Mouse (Mus musculus) liver, embryonic 13.5 days (tissue): Measurements from ENCODE around the gene Smim22. TPM values are rescaled to one million over a fixed set of nuclear protein-coding genes. Genes with fewer than 3 reads are reported as not detected.

Experiments
- ATAC-seq: fragments of 200-750 bp; cut with Nextera tagmentation; 2 replicates; pipeline ENCODE4 v1.8.0; 2017; ENCODE audit warnings: low read depth, mild to moderate bottlenecking, moderate number of reproducible peaks, moderate library complexity
- DNase-seq: peaks from one replicate; pipeline ENCODE4 v3.0.0; 2022
- H3K27ac ChIP-seq: fragments of 300-500 bp; sonication (generic); 2 replicates; pipeline ENCODE4 v1.5.1; 2015; ENCODE audit warnings: moderate library complexity, mild to moderate bottlenecking, inconsistent platforms
- H3K27me3 ChIP-seq: fragments of 300-500 bp; sonication (generic); 2 replicates; pipeline ENCODE4 v1.6.1; 2015; ENCODE audit warnings: mild to moderate bottlenecking, inconsistent platforms
- H3K36me3 ChIP-seq: fragments of 300-500 bp; sonication (generic); 2 replicates; pipeline ENCODE4 v1.6.1; 2015; ENCODE audit warnings: mild to moderate bottlenecking, inconsistent platforms
- H3K4me1 ChIP-seq: fragments of 300-500 bp; sonication (generic); replicated peaks from 2 replicates; pipeline ENCODE4 v1.6.1; 2015; ENCODE audit warnings: inconsistent platforms
- H3K4me2 ChIP-seq: fragments of 300-500 bp; sonication (generic); 2 replicates; pipeline ENCODE4 v1.6.1; 2015; ENCODE audit warnings: inconsistent platforms, mild to moderate bottlenecking, moderate library complexity
- H3K4me3 ChIP-seq: fragments of 300-500 bp; sonication (generic); replicated peaks from 2 replicates; pipeline ENCODE4 v1.5.1; 2015; ENCODE audit warnings: mild to moderate bottlenecking, inconsistent platforms
- H3K9ac ChIP-seq: fragments of 300-500 bp; sonication (generic); 2 replicates; pipeline ENCODE4 v1.6.1; 2015; ENCODE audit warnings: mild to moderate bottlenecking, inconsistent platforms
- H3K9me3 ChIP-seq: fragments of 300-500 bp; sonication (generic); replicated peaks from 2 replicates; pipeline ENCODE4 v1.6.1; 2016; ENCODE audit warnings: inconsistent platforms
- WGBS: fragments of 180-500 bp; shearing (Covaris S2); methylation state at CpG from one replicate; pipeline ENCODE4 v1.1.7; 2015; ENCODE audit not compliant: insufficient replicate concordance; 5-methylcytosine and 5-hydroxymethylcytosine counted together
- polyA plus RNA-seq: library from polyadenylated mRNA; unstranded; fragments of >200 nt; fragmentation: Nextera tagmentation; extraction: Ambion mirVana; gene quantifications from 2 replicates; pipeline ENCODE4 v1.2.1, GENCODE M21; 2015

The Smim22 gene
- polyA plus RNA-seq, 1 experiment from 2014 or later, result 4.6 TPM

GRCm38 (mm10) chr16:5010371-5010935, 3.4 kb downstream of the Smim22 start:
- peaks cover 12% of the 10 kb centered on the region for H3K36me3 ChIP-seq
- 0 out of 2 replicates have a peak overlapping the region, but pooled peaks have one; percentile 8 for H3K4me2 ChIP-seq
- no peak for DNase-seq
- H3K9ac ChIP-seq, result no peak overlapping the region
- no peak for ATAC-seq
- H3K27me3 ChIP-seq, result 0 out of 2 replicates have a peak, but pooled peaks cover 5% of the 10 kb centered on the region
- H3K9me3 ChIP-seq, result no peaks in the 10 kb centered on the region
- peaks cover 39% of the 10 kb centered on the region for H3K4me1 ChIP-seq
- peak overlapping the region; percentile 39; the same call in 1 of the 2 replicates for H3K27ac ChIP-seq
- WGBS, result 75% methylated on average over 10 of the region's 10 CpGs
- no peak overlapping the region for H3K4me3 ChIP-seq

DNA sequence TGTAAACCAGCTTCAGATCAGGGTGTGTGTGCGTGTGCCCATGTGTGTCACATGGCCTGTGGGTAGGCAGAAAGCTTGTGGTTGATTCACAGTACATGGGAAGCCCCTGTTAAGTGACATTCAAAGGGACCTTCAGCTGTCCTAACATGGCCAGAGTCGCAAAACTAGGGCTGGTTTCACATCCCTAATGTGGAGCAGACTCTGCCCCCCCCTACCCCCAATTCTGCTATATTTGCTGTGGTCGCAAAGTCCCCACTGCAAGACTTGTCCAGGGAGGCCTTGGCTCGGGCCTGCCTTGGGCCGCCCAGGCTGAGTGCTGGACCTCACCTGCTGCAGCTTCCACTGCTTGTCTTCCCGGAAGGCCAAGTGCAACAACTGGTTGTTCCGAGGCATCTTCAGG, 4.2 kb downstream of the Smim22 start:
- no peak overlapping the region for H3K4me3 ChIP-seq
- peaks cover 20% of the 10 kb centered on the region for H3K36me3 ChIP-seq
- no peak overlapping the region for H3K27ac ChIP-seq
- H3K27me3 ChIP-seq, result 0 out of 2 replicates have a peak, but pooled peaks cover 5% of the 10 kb centered on the region
- H3K9ac ChIP-seq, result no peak overlapping the region
- H3K9me3 ChIP-seq, result no peaks in the 10 kb centered on the region
- DNase-seq (no peak), ATAC-seq (no peak)
- no peak overlapping the region for H3K4me2 ChIP-seq
- WGBS, result 45% methylated on average over 7 of the region's 7 CpGs
- peaks cover 39% of the 10 kb centered on the region for H3K4me1 ChIP-seq

GRCm38 (mm10) chr16:5012036-5013005, 5.2 kb downstream of the Smim22 start:
- WGBS, result 35% methylated on average over 13 of the region's 13 CpGs
- Histone ChIP-seq H3K9ac (peak overlapping the region; percentile 74), H3K9me3 (no peaks in the 10 kb centered on the region), H3K36me3 (peaks cover 31% of the 10 kb centered on the region), H3K27ac (peak overlapping the region; percentile 73), H3K27me3 (0 out of 2 replicates have a peak, but pooled peaks cover 5% of the 10 kb centered on the region), H3K4me2 (peak overlapping the region; percentile 89), H3K4me3 (peak overlapping the region; percentile 70), H3K4me1 (peaks cover 39% of the 10 kb centered on the region)
- ATAC-seq (peak; percentile 64), DNase-seq (peak; percentile 63)

DNA sequence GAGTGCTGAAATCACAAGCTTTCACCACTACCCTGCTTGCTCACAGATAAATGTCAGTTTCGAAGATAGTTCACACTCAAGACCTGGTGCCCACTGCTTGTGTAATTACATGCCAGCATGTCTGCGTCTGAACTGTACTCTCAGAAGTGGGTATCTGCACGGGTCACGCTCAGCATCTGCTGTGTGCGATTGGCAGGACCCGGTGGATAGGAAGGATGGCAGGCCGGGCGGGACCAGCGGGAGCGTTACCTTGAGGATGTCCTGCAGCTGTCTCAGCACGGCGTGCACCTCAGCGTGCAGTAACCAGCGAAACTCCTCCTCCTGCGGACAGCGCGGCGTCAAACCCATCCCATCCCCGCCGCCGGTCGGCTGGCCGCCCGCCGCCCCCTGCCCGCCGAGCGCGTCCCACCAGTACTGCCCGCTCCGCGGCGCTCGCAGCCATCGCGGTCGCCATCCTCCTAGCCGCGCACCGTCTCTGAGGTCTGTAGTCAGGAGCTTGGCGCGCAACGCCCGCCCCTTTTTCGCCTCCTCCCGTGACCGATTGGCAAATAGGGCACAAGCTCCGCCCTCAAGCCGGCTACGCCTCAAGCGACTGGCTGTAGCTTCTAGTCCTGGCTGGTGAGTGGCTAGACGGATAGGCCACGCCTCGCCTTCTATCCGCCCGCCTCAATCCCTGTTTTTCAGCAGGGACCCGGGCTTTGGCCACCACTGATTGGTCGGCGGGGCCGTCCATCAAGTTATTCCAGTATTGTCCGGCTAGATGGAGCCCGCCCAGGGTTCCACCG, 6.2 kb downstream of the Smim22 start, which contains the start of gene Rogdi:
Gene Rogdi (minus strand): TSS at position 500 of the 785 bp plus-strand sequence.
- Histone ChIP-seq H3K4me3 (peak within 1 kb of the TSS; percentile 70), H3K27me3 (0 out of 2 replicates have a peak, but pooled peaks cover 5% of the 10 kb centered on the region), H3K4me2 (peak within 1 kb of the TSS; percentile 89), H3K9me3 (no peaks in the 10 kb centered on the region), H3K4me1 (peaks cover 34% of the 10 kb centered on the region), H3K36me3 (peaks cover 40% of the 10 kb centered on the region), H3K27ac (peak within 1 kb of the TSS; percentile 73), H3K9ac (peak within 1 kb of the TSS; percentile 74)
- WGBS, result under 1% methylated on average over 63 of the region's 63 CpGs
- DNase-seq, result peak; percentile 97
- peak; percentile 91 for ATAC-seq

DNA sequence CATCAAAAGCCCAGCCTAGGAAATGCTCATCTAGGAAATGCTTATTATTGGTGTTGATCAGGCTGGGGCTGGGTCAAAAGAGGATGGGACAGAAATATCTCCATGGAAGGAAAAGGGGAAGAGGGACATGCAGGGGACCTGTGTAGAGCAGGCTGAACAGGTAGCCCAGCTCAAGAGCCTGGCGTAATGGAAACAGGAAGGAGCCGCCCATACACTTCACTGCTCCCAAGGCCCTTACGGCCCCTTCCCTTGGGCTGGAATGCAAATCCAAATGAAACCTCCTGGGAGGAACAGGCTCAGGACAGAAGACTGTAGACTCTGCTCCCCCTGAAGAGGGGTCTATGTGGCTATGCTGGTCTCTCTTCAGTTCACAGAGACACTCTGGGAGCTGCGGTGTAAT, 7.5 kb downstream of the Smim22 start:
- Histone ChIP-seq H3K9ac (no peak overlapping the region), H3K4me1 (peaks cover 31% of the 10 kb centered on the region), H3K27ac (no peak overlapping the region), H3K36me3 (peaks cover 53% of the 10 kb centered on the region), H3K9me3 (no peaks in the 10 kb centered on the region), H3K4me2 (no peak overlapping the region), H3K27me3 (0 out of 2 replicates have a peak, but pooled peaks cover 5% of the 10 kb centered on the region), H3K4me3 (no peak overlapping the region)
- DNase-seq (no peak), ATAC-seq (no peak)
- WGBS, result 86% methylated on average over 4 of the region's 4 CpGs

- 88% methylated on average over 3 of the region's 3 CpGs for WGBS
- peaks cover 99% of the 10 kb centered on the region for H3K36me3 ChIP-seq
- H3K4me3 ChIP-seq, result no peak overlapping the region
- H3K4me1 ChIP-seq, result no peaks in the 10 kb centered on the region
- DNase-seq (no peak), ATAC-seq (no peak)
- H3K9ac ChIP-seq, result no peak overlapping the region
- no peak overlapping the region for H3K27ac ChIP-seq
- no peaks in the 10 kb centered on the region for H3K27me3 ChIP-seq
- H3K4me2 ChIP-seq, result no peak overlapping the region
- H3K9me3 ChIP-seq, result no peaks in the 10 kb centered on the region
These were observed 16.9 kb downstream of the Smim22 start for GRCm38 (mm10) chr16:5024021-5024420.

DNA sequence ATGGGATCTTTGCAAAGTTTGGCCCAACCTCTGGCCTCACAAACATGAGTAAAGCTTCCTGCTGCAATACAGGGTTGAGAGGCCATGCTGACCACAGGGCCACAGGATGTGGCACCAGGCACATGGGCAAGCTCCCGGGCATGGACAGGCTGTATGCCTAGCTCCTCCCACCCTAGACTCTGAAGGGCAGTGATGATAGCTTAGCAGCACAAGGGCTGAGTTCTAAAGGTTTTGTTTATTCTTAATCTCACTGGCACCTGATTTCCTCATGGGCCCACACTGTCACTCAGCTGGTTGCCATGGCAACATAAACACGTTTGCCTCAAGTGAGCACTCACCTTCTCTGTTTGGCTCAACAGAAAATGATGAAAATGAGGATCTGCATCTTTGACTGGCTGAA, 22.8 kb downstream of the Smim22 start:
- H3K27ac ChIP-seq, result no peak overlapping the region
- DNase-seq, result no peak
- H3K9me3 ChIP-seq, result no peaks in the 10 kb centered on the region
- ATAC-seq, result no peak
- 45% methylated on average over 2 of the region's 2 CpGs for WGBS
- no peaks in the 10 kb centered on the region for H3K4me1 ChIP-seq
- H3K9ac ChIP-seq, result no peak overlapping the region
- H3K27me3 ChIP-seq, result no peaks in the 10 kb centered on the region
- no peak overlapping the region for H3K4me3 ChIP-seq
- H3K4me2 ChIP-seq, result no peak overlapping the region
- H3K36me3 ChIP-seq, result peaks cover 99% of the 10 kb centered on the region

DNA sequence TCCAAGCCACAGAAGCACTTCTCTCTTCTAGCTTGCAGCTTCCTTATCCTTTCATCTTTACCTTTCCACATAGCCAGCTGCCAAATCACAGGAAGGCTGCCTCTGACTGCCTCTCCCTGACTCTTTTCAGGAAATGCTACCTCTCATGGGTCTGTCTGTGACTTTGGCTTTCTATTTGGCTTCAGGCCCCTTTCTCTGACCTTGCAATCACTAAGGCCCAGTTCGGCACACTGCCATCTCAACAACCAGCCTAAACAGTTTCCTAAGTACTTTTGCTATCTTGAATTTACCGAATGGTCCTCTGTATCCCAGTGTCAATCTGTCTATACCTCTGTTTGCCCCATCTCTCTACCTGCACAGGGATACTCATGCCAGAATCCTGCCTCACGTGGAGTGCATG, 28.5 kb downstream of the Smim22 start:
- Histone ChIP-seq H3K27me3 (no peaks in the 10 kb centered on the region), H3K4me3 (no peak overlapping the region), H3K4me1 (no peaks in the 10 kb centered on the region), H3K36me3 (peaks cover 95% of the 10 kb centered on the region), H3K9ac (no peak overlapping the region), H3K9me3 (no peaks in the 10 kb centered on the region), H3K27ac (no peak overlapping the region), H3K4me2 (no peak overlapping the region)
- ATAC-seq, result no peak
- WGBS, result 92% methylated on average over 3 of the region's 3 CpGs
- DNase-seq, result no peak

DNA sequence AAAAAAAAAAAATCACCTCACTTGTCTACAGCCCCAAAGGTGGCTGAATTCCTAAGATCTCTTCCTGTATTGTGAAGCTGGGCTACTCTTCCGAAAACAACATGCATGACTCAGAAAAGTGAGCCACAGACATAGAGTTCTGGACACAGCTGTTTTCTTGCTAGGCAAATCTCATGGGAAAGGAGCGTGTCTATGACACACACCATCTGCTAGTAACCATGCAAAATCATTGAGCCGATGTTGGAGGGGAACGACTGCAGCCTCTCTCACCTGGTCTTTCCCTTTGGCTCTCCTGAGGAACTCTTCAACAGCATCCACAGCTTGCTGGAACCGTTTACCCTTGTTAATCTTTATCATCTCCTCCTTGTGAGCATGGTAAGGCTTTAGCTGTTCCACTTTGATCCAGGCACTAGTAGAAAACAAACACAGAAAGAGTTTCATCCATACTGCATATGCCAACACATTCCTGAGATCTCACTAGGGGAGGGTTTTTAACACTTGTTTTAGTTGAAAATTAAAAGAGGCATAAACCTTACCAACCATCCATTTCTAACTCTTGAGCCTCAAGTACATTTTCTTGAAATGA, 29.7 kb downstream of the Smim22 start:
- Histone ChIP-seq H3K9me3 (no peaks in the 10 kb centered on the region), H3K9ac (no peak overlapping the region), H3K27ac (no peak overlapping the region), H3K4me1 (no peaks in the 10 kb centered on the region), H3K36me3 (peaks cover 95% of the 10 kb centered on the region), H3K27me3 (no peaks in the 10 kb centered on the region), H3K4me2 (no peak overlapping the region), H3K4me3 (no peak overlapping the region)
- 89% methylated on average over 5 of the region's 5 CpGs for WGBS
- ATAC-seq (no peak), DNase-seq (no peak)

- no peaks in the 10 kb centered on the region for H3K9me3 ChIP-seq
- no peak overlapping the region for H3K9ac ChIP-seq
- H3K4me2 ChIP-seq, result no peak overlapping the region
- H3K4me1 ChIP-seq, result peaks cover 19% of the 10 kb centered on the region
- no peak overlapping the region for H3K4me3 ChIP-seq
- H3K36me3 ChIP-seq, result peaks cover 72% of the 10 kb centered on the region
- DNase-seq, result no peak
- WGBS, result 94% methylated on average over 3 of the region's 3 CpGs
- no peaks in the 10 kb centered on the region for H3K27me3 ChIP-seq
- ATAC-seq, result no peak
- no peak overlapping the region for H3K27ac ChIP-seq
These were observed 38.2 kb downstream of the Smim22 start for GRCm38 (mm10) chr16:5045322-5045721.
